Mouse (Mus musculus) cerebellum, adult 8-10 months (tissue): ENCODE measurements around the gene Fam114a1.

Source experiments
- DNase-seq: peaks from one replicate; pipeline ENCODE4 v3.0.0; 2022

The Fam114a1 gene

GRCm38 (mm10) chr5:64969861-64970771, at the start of gene Fam114a1:
Gene Fam114a1, plus strand, starts transcription at chr5:64970071.
- DNase-seq = no peak

GRCm38 (mm10) chr5:64922891-64923381, 46.9 kb upstream of the Fam114a1 start:
- no peak for DNase-seq

- no peak for DNase-seq
Observed at GRCm38 (mm10) chr5:64932215-64932614, 37.7 kb upstream of the Fam114a1 start.

GRCm38 (mm10) chr5:64932775-64933174, 37.1 kb upstream of the Fam114a1 start:
- DNase-seq = no peak

- no peak for DNase-seq
Observed at GRCm38 (mm10) chr5:64951486-64951885, 18.4 kb upstream of the Fam114a1 start.

GRCm38 (mm10) chr5:64954931-64955330, 14.9 kb upstream of the Fam114a1 start:
- DNase-seq = no peak

GRCm38 (mm10) chr5:64958991-64959842, 10.7 kb upstream of the Fam114a1 start:
- no peak for DNase-seq

GRCm38 (mm10) chr5:64959843-64960230, 10.0 kb upstream of the Fam114a1 start, which contains the start of gene Tlr6:
Gene Tlr6, minus strand, starts transcription at chr5:64960097.
- peak; percentile 13 for DNase-seq

- DNase-seq = no peak
Observed at GRCm38 (mm10) chr5:64960857-64961391, 8.9 kb upstream of the Fam114a1 start.

- no peak for DNase-seq
Observed at GRCm38 (mm10) chr5:64963271-64963670, 6.6 kb upstream of the Fam114a1 start.

- DNase-seq = no peak
Observed at GRCm38 (mm10) chr5:64963735-64964134, 6.1 kb upstream of the Fam114a1 start.

GRCm38 (mm10) chr5:64968961-64969860, 660 bp upstream of the Fam114a1 start:
- DNase-seq = no peak

GRCm38 (mm10) chr5:64975121-64975520, 5.2 kb downstream of the Fam114a1 start:
- DNase-seq = no peak

- DNase-seq = no peak
Observed at GRCm38 (mm10) chr5:64977128-64977527, 7.3 kb downstream of the Fam114a1 start.

GRCm38 (mm10) chr5:64985971-64986370, 16.1 kb downstream of the Fam114a1 start:
- no peak for DNase-seq

- no peak for DNase-seq
Observed at GRCm38 (mm10) chr5:64989940-64990339, 20.1 kb downstream of the Fam114a1 start.

- DNase-seq = no peak
Observed at GRCm38 (mm10) chr5:64992540-64992939, 22.7 kb downstream of the Fam114a1 start.

GRCm38 (mm10) chr5:64995408-64995807, 25.5 kb downstream of the Fam114a1 start:
- DNase-seq = no peak

- DNase-seq = peak; percentile 23
Observed at GRCm38 (mm10) chr5:65002940-65003824, 33.3 kb downstream of the Fam114a1 start.

GRCm38 (mm10) chr5:65003946-65004535, 34.2 kb downstream of the Fam114a1 start:
- DNase-seq = no peak

- DNase-seq = no peak
Observed at GRCm38 (mm10) chr5:65005251-65005650, 35.4 kb downstream of the Fam114a1 start.
